25 mouse cellular contexts compared by ENCODE assay signal in the genomic region with DNA sequence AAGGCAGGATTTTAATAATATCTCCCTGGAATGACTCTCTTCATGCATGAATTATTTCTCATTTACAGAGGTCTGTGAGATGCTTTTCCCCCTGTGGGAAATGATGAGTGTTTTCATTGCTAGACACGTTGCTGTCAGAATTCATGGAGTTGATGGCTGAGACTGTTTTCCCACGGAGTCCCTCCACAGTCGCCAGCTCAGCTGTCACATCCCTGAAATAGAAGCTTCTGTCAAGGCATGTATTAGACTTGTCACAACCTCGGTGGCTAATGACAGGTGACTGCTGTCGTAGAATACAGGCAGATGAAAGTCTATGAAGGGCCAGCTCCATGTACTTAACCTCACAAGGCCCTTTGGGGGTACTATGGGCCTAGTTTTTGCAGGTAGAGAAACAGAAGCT.
DNase-seq lines count a peak whose midpoint lies in the region; ATAC-seq and TF ChIP-seq lines count a peak whose summit lies in the region.
"Had no signal": no experiment of that assay in that cellular context is flagged by ENCODE, and none has a peak within 500 bp of the region (broad histone marks: within the 10 kb centered on the region; RNA-seq: fewer than 3 reads in every experiment).

No protein-coding gene starts in this region.

- peak; percentile 51 for DNase-seq in embryonic facial prominence, embryonic 14.5 days (ENCODE audit: low spot score)
- no peak for DNase-seq in embryonic facial prominence, embryonic 10.5 days (ENCODE audit: low spot score)
- no peak for DNase-seq in hindbrain, embryonic 14.5 days (ENCODE audit: low spot score)
- DNase-seq in hindbrain, embryonic 10.5 days (ENCODE audit: low spot score): no peak
- peak; percentile 36 for DNase-seq in hindbrain, postnatal 0 days (ENCODE audit: low spot score)
- peak; percentile 57 for DNase-seq in retina, postnatal 1 day
- DNase-seq in spleen, postnatal 36 days (ENCODE audit: low spot score in 2 of 2): no peak
- DNase-seq: adrenal gland, postnatal 10 days; cerebellum, adult 9-10 months; gastrocnemius, postnatal 25 days; heart, adult 2 months; heart, postnatal 14 days; kidney, adult 18-20 months; lung, embryonic 14.5 days; thymus, adult 2 months; thymus, postnatal 4 days had no signal

- no peaks in the 10 kb centered on the region for H3K4me1 ChIP-seq in embryonic facial prominence, embryonic 14.5 days (ENCODE audit: control insufficient read depth, insufficient read depth, low read length)
- no peaks in the 10 kb centered on the region for H3K4me1 ChIP-seq in embryonic facial prominence, embryonic 10.5 days
- peaks cover 5% of the 10 kb centered on the region; the same call in 1 of the 2 replicates for H3K4me1 ChIP-seq in hindbrain, embryonic 14.5 days (replicated peaks; ENCODE audit: control insufficient read depth, insufficient read depth, low read length)
- H3K4me1 ChIP-seq in hindbrain, embryonic 10.5 days (replicated peaks): no peaks in the 10 kb centered on the region
- no peaks in the 10 kb centered on the region for H3K4me1 ChIP-seq in hindbrain, postnatal 0 days (ENCODE audit: insufficient read depth, low read length)
- H3K4me1 ChIP-seq: heart, embryonic 13.5 days; limb, embryonic 15.5 days; neural tube, embryonic 12.5 days had no signal

- TF ChIP-seq CTCF in hindbrain, postnatal 0 days (IDR thresholded peaks at IDR 0.05; ENCODE audit: low read depth): no peak

- ATAC-seq in embryonic facial prominence, embryonic 14.5 days (ENCODE audit: low read depth): no peak
- no peak for ATAC-seq in hindbrain, embryonic 14.5 days (ENCODE audit: low FRiP score)
- ATAC-seq in hindbrain, postnatal 0 days: no peak
- ATAC-seq: forebrain, embryonic 15.5 days; inflammation-experienced regulatory T-cells, adult 6 months had no signal

- no peaks in the 10 kb centered on the region for H3K36me3 ChIP-seq in embryonic facial prominence, embryonic 14.5 days (ENCODE audit: control insufficient read depth, insufficient read depth, low read length)
- H3K36me3 ChIP-seq in embryonic facial prominence, embryonic 10.5 days (replicated peaks): no peaks in the 10 kb centered on the region
- no peaks in the 10 kb centered on the region for H3K36me3 ChIP-seq in hindbrain, embryonic 14.5 days (replicated peaks; ENCODE audit: control insufficient read depth, insufficient read depth)
- H3K36me3 ChIP-seq in hindbrain, embryonic 10.5 days: no peaks in the 10 kb centered on the region
- H3K36me3 ChIP-seq in hindbrain, postnatal 0 days (ENCODE audit: insufficient read depth, low read length): no peaks in the 10 kb centered on the region
- H3K36me3 ChIP-seq: forebrain, embryonic 15.5 days; heart, embryonic 13.5 days; limb, embryonic 15.5 days; neural tube, embryonic 12.5 days had no signal

- H3K4me2 ChIP-seq in embryonic facial prominence, embryonic 14.5 days (ENCODE audit: low read depth, low read length): no peak overlapping the region
- no peak overlapping the region for H3K4me2 ChIP-seq in hindbrain, embryonic 14.5 days (replicated peaks)
- no peak overlapping the region for H3K4me2 ChIP-seq in hindbrain, postnatal 0 days (ENCODE audit: low read depth, low read length)
- H3K4me2 ChIP-seq: forebrain, embryonic 15.5 days; heart, embryonic 13.5 days; limb, embryonic 15.5 days; lung, embryonic 14.5 days; neural tube, embryonic 12.5 days had no signal

- H3K4me3 ChIP-seq in embryonic facial prominence, embryonic 14.5 days (ENCODE audit: low read depth, low read length): no peak overlapping the region
- H3K4me3 ChIP-seq in embryonic facial prominence, embryonic 10.5 days: no peak overlapping the region
- H3K4me3 ChIP-seq in hindbrain, embryonic 14.5 days (replicated peaks; ENCODE audit: low read length): no peak overlapping the region
- H3K4me3 ChIP-seq in hindbrain, embryonic 10.5 days: no peak overlapping the region
- H3K4me3 ChIP-seq in hindbrain, postnatal 0 days (ENCODE audit: low read length): no peak overlapping the region
- H3K4me3 ChIP-seq: forebrain, embryonic 15.5 days; heart, adult 2 months; heart, embryonic 13.5 days; left cerebral cortex, adult 2 months; limb, embryonic 15.5 days; neural tube, embryonic 12.5 days had no signal

- no peaks in the 10 kb centered on the region for H3K9me3 ChIP-seq in embryonic facial prominence, embryonic 14.5 days (ENCODE audit: control insufficient read depth, low read length)
- H3K9me3 ChIP-seq in embryonic facial prominence, embryonic 10.5 days: no peaks in the 10 kb centered on the region
- no peaks in the 10 kb centered on the region for H3K9me3 ChIP-seq in hindbrain, embryonic 14.5 days (ENCODE audit: control insufficient read depth, low read length)
- H3K9me3 ChIP-seq in hindbrain, embryonic 10.5 days: no peaks in the 10 kb centered on the region
- no peaks in the 10 kb centered on the region for H3K9me3 ChIP-seq in hindbrain, postnatal 0 days (ENCODE audit: low read length)
- H3K9me3 ChIP-seq: forebrain, embryonic 15.5 days; heart, embryonic 13.5 days; limb, embryonic 15.5 days; neural tube, embryonic 12.5 days had no signal

- H3K9ac ChIP-seq in embryonic facial prominence, embryonic 14.5 days (ENCODE audit: low read depth, low read length): no peak overlapping the region
- H3K9ac ChIP-seq in hindbrain, embryonic 14.5 days: no peak overlapping the region
- H3K9ac ChIP-seq in hindbrain, postnatal 0 days (replicated peaks; ENCODE audit: low read length): no peak overlapping the region
- H3K9ac ChIP-seq: forebrain, embryonic 15.5 days; heart, embryonic 13.5 days; limb, embryonic 15.5 days; liver, embryonic 14.5 days; lung, embryonic 14.5 days; neural tube, embryonic 12.5 days had no signal

- H3K27ac ChIP-seq in embryonic facial prominence, embryonic 14.5 days (replicated peaks; ENCODE audit: low read depth, low read length): no peak overlapping the region
- no peak overlapping the region for H3K27ac ChIP-seq in embryonic facial prominence, embryonic 10.5 days (replicated peaks)
- H3K27ac ChIP-seq in hindbrain, embryonic 14.5 days: 0 out of 2 replicates have a peak overlapping the region, but pooled peaks have one; percentile 28
- H3K27ac ChIP-seq in hindbrain, embryonic 10.5 days: no peak overlapping the region
- H3K27ac ChIP-seq in hindbrain, postnatal 0 days: no peak overlapping the region
- H3K27ac ChIP-seq: forebrain, embryonic 15.5 days; heart, adult 2 months; heart, embryonic 13.5 days; kidney, postnatal 0 days; left cerebral cortex, adult 2 months; limb, embryonic 15.5 days; liver, embryonic 14.5 days; neural tube, embryonic 12.5 days; stomach, postnatal 0 days had no signal

- H3K27me3 ChIP-seq in embryonic facial prominence, embryonic 14.5 days (replicated peaks; ENCODE audit: control insufficient read depth, insufficient read depth, low read length): no peaks in the 10 kb centered on the region
- H3K27me3 ChIP-seq in embryonic facial prominence, embryonic 10.5 days (replicated peaks; ENCODE audit: low read depth, poor library complexity, severe bottlenecking): no peaks in the 10 kb centered on the region
- no peaks in the 10 kb centered on the region for H3K27me3 ChIP-seq in hindbrain, embryonic 14.5 days (ENCODE audit: control insufficient read depth, insufficient read depth, low read length)
- no peaks in the 10 kb centered on the region for H3K27me3 ChIP-seq in hindbrain, embryonic 10.5 days (ENCODE audit: insufficient read depth, poor library complexity, severe bottlenecking)
- H3K27me3 ChIP-seq in hindbrain, postnatal 0 days (ENCODE audit: insufficient read depth, low read length): no peaks in the 10 kb centered on the region
- H3K27me3 ChIP-seq: forebrain, embryonic 15.5 days; heart, embryonic 13.5 days; limb, embryonic 15.5 days; neural tube, embryonic 12.5 days had no signal

- WGBS in embryonic facial prominence, embryonic 14.5 days: 44% methylated on average over 5 of the region's 5 CpGs
- 73% methylated on average over 5 of the region's 5 CpGs for WGBS in embryonic facial prominence, embryonic 10.5 days
- WGBS in hindbrain, embryonic 14.5 days: 37% methylated on average over 5 of the region's 5 CpGs
- 67% methylated on average over 5 of the region's 5 CpGs for WGBS in hindbrain, embryonic 10.5 days
- 30% methylated on average over 5 of the region's 5 CpGs for WGBS in hindbrain, postnatal 0 days

Comparison
In these comparisons a context has a peak if more than half of its experiments do, and no peak if none do; other contexts are left out.
1. DNase-seq: peak in embryonic facial prominence, embryonic 14.5 days (single experiment), hindbrain, postnatal 0 days (single experiment) and retina, postnatal 1 day (single experiment); none in embryonic facial prominence, embryonic 10.5 days (single experiment), hindbrain, embryonic 14.5 days (single experiment), hindbrain, embryonic 10.5 days (single experiment) and spleen, postnatal 36 days (0 of 2).